Mouse (Mus musculus): ENCODE measurements around the gene Zcchc8.

DNA sequence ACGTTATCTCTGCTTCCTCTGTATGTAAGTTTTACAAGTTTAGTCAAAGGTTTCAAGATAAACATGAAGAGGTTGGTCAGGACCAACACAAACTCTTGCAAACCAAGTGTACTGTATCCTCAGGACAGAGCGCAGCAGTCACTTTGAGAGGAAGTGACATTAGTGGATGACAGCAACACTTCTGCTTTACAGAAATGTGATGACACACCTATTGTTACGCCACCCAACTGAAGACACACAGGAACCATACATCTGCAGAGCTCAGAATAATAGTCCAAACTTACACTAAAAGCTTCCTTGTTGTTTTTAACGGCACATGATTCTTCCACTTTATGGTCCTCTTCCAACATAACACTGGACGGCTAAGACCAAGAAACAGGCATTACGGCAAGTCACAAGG is 7.1 kb downstream of the Zcchc8 start:
- TF ChIP-seq POLR2A (IDR thresholded peaks at IDR 0.05; ENCODE audit: insufficient read depth, low read depth, low read length): no peak
- TF ChIP-seq CTCF (IDR thresholded peaks at IDR 0.05; ENCODE audit: insufficient read depth, low read depth, low read length): no peak
